14 mouse cellular contexts compared by ENCODE assay signal in the genomic region with DNA sequence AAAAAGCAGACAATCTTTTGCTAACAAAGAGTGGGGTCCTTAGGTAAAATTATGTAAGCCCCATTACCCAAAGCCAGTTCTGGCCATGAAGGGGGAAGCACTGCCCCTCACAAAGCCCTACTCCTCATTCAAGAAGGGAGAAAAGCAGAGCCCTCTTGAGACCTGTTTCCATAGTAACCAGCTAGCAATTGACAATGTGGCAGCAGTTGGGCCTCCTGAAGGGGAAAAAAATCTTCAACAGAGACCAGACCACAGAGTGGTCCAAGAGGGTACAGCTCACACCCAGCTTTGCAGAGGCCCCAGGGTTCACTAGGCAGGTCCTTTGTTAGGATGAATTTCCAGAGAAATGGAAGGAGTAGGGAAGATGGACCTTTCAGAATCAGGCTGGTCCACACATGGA.
A peak's percentile ranks its signal among the peaks of the same experiment; 100 is the strongest.
DNase-seq lines count a peak whose midpoint lies in the region; ATAC-seq and TF ChIP-seq lines count a peak whose summit lies in the region.
"Had no signal": no experiment of that assay in that cellular context is flagged by ENCODE, and none has a peak within 500 bp of the region (broad histone marks: within the 10 kb centered on the region; RNA-seq: fewer than 3 reads in every experiment).

No protein-coding gene starts in this region.

- no peaks in the 10 kb centered on the region for H3K9me3 ChIP-seq in lung, embryonic 14.5 days (ENCODE audit: low read depth, low read length)
- H3K9me3 ChIP-seq in forebrain, embryonic 16.5 days (ENCODE audit: control insufficient read depth, low read length) = no peaks in the 10 kb centered on the region
- no peaks in the 10 kb centered on the region for H3K9me3 ChIP-seq in midbrain, embryonic 11.5 days (ENCODE audit: control insufficient read depth, low read length)
- H3K9me3 ChIP-seq: limb, embryonic 13.5 days had no signal

- H3K4me3 ChIP-seq in lung, embryonic 14.5 days (ENCODE audit: low read depth, low read length) = no peak overlapping the region
- no peak overlapping the region for H3K4me3 ChIP-seq in forebrain, embryonic 16.5 days (replicated peaks; ENCODE audit: low read length)
- H3K4me3 ChIP-seq in midbrain, embryonic 11.5 days (ENCODE audit: low read depth, low read length) = no peak overlapping the region
- H3K4me3 ChIP-seq: heart, adult 2 months; limb, embryonic 13.5 days had no signal

- no peak overlapping the region for H3K9ac ChIP-seq in lung, embryonic 14.5 days
- no peak overlapping the region for H3K9ac ChIP-seq in forebrain, embryonic 16.5 days (replicated peaks; ENCODE audit: low read depth, low read length)
- peak overlapping the region; percentile 38; the same call in 1 of the 2 replicates for H3K9ac ChIP-seq in midbrain, embryonic 11.5 days (ENCODE audit: low read length)
- H3K9ac ChIP-seq: limb, embryonic 13.5 days had no signal

- no peak overlapping the region for H3K4me2 ChIP-seq in lung, embryonic 14.5 days
- H3K4me2 ChIP-seq in forebrain, embryonic 16.5 days (ENCODE audit: low read length) = no peak overlapping the region
- no peak overlapping the region for H3K4me2 ChIP-seq in midbrain, embryonic 11.5 days
- H3K4me2 ChIP-seq: limb, embryonic 13.5 days had no signal

- no peaks in the 10 kb centered on the region for H3K27me3 ChIP-seq in lung, embryonic 14.5 days (ENCODE audit: insufficient read depth, low read length)
- H3K27me3 ChIP-seq in forebrain, embryonic 16.5 days (replicated peaks; ENCODE audit: control insufficient read depth, insufficient read depth, low read length) = no peaks in the 10 kb centered on the region
- H3K27me3 ChIP-seq in midbrain, embryonic 11.5 days (ENCODE audit: control insufficient read depth, insufficient read depth, low read length) = no peaks in the 10 kb centered on the region
- H3K27me3 ChIP-seq: limb, embryonic 13.5 days had no signal

- H3K4me1 ChIP-seq in lung, embryonic 14.5 days (ENCODE audit: insufficient read depth) = 0 out of 2 replicates have a peak, but pooled peaks cover 2% of the 10 kb centered on the region
- H3K4me1 ChIP-seq in forebrain, embryonic 16.5 days (replicated peaks; ENCODE audit: control insufficient read depth, insufficient read depth, low read length) = peaks cover 15% of the 10 kb centered on the region
- H3K4me1 ChIP-seq in midbrain, embryonic 11.5 days (ENCODE audit: control insufficient read depth, insufficient read depth, low read length) = peaks cover 22% of the 10 kb centered on the region

- H3K36me3 ChIP-seq in lung, embryonic 14.5 days (ENCODE audit: insufficient read depth) = no peaks in the 10 kb centered on the region
- no peaks in the 10 kb centered on the region for H3K36me3 ChIP-seq in forebrain, embryonic 16.5 days (ENCODE audit: control insufficient read depth, insufficient read depth)
- no peaks in the 10 kb centered on the region for H3K36me3 ChIP-seq in midbrain, embryonic 11.5 days (ENCODE audit: control insufficient read depth, insufficient read depth, low read length)
- H3K36me3 ChIP-seq: limb, embryonic 13.5 days had no signal

- peak; percentile 59 for DNase-seq in lung, embryonic 14.5 days
- DNase-seq in lung, postnatal 10 days = no peak
- peak; percentile 97 for DNase-seq in midbrain, embryonic 11.5 days (ENCODE audit: low spot score, missing footprints)
- peak; percentile 70 for DNase-seq in retina, postnatal 1 day
- no peak for DNase-seq in frontal cortex, postnatal 10 days (ENCODE audit: low spot score in 2 of 2)
- DNase-seq in layer of hippocampus, postnatal 10 days (ENCODE audit: low spot score in 2 of 2) = no peak
- DNase-seq in gastrocnemius, adult 18-20 months (ENCODE audit: low spot score) = no peak
- DNase-seq: adrenal gland, adult 8-10 months; cerebellum, adult 2 months; heart, adult 2 months; thymus, postnatal 36 days had no signal

- no peak overlapping the region for H3K27ac ChIP-seq in lung, embryonic 14.5 days (ENCODE audit: low read depth)
- peak overlapping the region; percentile 63; the same call in 1 of the 2 replicates for H3K27ac ChIP-seq in forebrain, embryonic 16.5 days (ENCODE audit: low read length)
- H3K27ac ChIP-seq in midbrain, embryonic 11.5 days (ENCODE audit: low read depth, low read length) = peak overlapping the region; percentile 91
- H3K27ac ChIP-seq: heart, adult 2 months; limb, embryonic 13.5 days had no signal

- ATAC-seq in lung, embryonic 14.5 days (ENCODE audit: insufficient read depth) = no peak; the same call in 1 of the 2 replicates
- ATAC-seq in forebrain, embryonic 16.5 days = peak; percentile 81
- ATAC-seq in midbrain, embryonic 11.5 days (ENCODE audit: low FRiP score) = peak; percentile 95
- ATAC-seq: lung, postnatal 0 days had no signal

- no peak for TF ChIP-seq CTCF in lung, embryonic 14.5 days (IDR thresholded peaks at IDR 0.05; ENCODE audit: low read depth)

Comparison
In these comparisons a context has a peak if more than half of its experiments do, and no peak if none do; other contexts are left out.
1. DNase-seq: peak in lung, embryonic 14.5 days (single experiment), midbrain, embryonic 11.5 days (single experiment) and retina, postnatal 1 day (single experiment); none in lung, postnatal 10 days (single experiment), frontal cortex, postnatal 10 days (0 of 2), layer of hippocampus, postnatal 10 days (0 of 2) and gastrocnemius, adult 18-20 months (single experiment).